Mouse (Mus musculus): ENCODE results near the gene Efl1.

The Efl1 gene

GRCm38 (mm10) chr7:82648353-82649080 is at the start of gene Efl1, which contains the start of gene Saxo2:
Gene Efl1 (plus strand): TSS chr7:82648614.
Gene Saxo2 (minus strand): TSS chr7:82648528.
- DNase-seq (ENCODE audit: low spot score): peak; percentile 92

DNA sequence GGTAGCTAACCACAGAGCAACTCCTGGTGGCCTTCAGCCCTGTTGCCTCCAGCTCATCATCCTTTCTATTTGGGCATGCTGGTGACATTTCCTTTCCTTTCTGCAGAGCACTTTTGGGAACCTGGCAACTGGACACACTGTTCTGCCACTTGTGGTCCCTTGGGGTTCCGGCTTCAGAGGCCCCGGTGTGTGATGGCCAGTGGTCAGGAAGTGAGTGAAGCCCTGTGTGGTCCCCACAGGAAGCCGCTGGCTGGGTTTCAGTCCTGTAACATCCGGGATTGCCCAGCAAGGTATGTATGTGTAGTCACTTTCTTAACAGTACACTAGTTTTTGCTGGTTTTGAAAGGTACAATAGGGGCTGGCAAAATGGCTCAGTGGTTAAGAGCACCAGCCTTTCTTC is 46.4 kb upstream of the Efl1 start:
- no peak for DNase-seq (ENCODE audit: low spot score)

DNA sequence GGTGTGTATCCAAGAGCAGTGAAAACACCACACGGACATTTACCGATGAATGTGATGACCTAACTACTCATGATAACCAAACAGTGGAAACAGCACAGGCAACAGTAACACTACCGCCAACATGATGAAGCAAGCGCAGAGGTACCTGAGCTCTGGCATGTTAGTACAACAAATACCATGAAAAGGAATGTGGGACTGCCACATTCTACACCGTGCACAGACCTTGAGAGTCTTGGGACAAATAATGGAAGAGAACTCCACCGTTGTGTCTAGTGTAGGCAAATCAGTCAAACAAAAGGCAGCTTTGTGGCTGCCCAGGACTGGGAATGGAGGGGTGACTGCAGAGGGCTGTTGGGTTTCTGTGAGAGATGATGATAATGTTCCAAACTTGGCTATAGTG is 43.0 kb upstream of the Efl1 start:
- DNase-seq (ENCODE audit: low spot score): no peak

DNA sequence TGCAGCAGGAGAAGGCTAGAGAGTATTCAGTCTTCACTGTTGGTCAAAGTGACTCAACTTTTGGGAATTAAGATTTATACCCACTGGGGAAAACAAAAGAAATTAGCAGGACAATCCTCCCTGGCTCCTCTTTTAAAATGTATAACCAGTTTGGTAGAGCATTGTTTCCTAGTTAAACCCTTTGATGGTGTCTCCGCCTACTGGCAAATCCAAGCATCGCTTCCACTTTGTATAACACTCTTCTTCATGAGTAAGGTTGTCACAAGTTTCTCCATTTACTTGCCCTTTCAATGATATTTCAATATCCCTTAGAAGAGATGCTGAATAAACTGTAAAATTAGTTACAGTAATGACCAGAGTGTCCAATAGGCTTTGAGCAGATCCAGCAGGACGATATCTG is 38.8 kb upstream of the Efl1 start:
- DNase-seq (ENCODE audit: low spot score): no peak

DNA sequence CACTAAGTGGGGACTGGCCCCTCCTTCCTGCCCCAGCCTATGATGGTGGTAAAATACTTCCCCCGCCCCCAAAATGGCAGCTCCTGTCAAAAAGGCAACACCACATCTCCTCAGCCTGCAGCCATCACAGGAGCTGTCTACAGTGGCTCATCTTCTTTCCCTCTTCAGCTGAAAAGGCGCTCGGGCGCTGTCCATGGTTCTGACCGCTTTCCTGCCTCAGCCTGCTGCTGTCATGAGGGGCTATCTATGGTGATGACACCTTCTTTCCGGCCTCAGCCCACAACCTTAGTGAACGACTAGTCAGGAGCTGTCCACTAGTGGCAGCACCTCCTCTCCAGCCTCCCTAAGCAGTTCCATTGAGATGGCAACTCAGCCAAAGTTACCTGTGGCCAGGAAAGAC is 23.1 kb upstream of the Efl1 start:
- DNase-seq (ENCODE audit: low spot score): peak; percentile 68

DNA sequence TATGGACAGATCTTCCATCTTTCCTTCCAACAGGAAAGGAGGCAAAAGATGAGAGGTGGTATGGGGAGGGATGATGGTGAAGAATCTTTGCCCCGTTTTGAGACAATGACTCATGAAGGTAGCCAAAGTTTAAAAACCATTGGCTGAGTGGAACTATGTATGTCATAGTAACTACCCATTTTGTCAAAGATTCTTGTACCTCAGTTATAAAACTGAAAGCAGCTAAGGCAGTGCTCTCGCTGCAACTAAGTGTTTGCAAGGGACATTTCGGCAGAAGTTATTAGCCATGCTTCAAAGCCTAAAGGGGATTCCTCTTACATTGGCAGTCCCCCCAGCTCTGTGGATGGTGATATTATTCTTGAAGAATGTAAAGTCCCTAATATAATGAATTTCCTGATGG is 1.2 kb upstream of the Efl1 start:
- no peak for DNase-seq (ENCODE audit: low spot score)

DNA sequence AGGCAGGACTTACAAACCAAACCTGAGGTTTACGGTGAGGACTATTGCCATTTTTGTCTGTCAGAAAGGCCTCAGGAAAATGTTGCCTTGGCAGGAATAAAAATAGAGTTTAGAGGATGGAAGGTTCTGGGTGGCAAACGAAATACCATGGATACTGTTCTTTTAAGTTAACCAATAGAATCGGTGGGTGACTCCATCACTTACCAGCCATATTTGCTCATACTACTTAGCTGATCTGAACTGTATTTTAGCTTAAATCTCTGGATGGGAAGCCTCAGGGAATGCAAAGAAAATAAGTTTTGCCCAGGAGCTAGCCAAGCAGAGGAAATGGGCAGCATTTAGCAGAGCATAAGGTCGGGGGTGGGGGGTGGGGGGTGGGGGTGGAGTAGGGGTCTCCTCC is 505 bp upstream of the Efl1 start:
- DNase-seq (ENCODE audit: low spot score): no peak

DNA sequence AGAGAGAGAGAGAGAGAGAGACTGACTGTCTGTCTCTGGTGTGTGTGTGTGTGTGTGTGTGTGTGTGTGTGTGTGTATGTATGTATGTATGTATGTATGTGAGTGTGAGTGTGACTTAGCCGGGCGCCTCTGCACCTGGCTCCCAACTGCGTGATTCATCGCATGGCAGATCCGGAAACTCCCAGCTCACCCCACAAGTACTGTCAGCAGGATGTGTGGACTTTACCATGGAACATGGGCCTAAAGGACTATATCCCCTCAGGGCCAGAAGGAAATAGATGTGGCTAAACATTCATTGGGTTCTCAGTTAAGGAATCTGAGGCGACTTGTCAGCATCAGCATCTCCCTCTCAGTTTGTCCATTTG is 649 bp downstream of the Efl1 start:
- DNase-seq (ENCODE audit: low spot score): no peak

DNA sequence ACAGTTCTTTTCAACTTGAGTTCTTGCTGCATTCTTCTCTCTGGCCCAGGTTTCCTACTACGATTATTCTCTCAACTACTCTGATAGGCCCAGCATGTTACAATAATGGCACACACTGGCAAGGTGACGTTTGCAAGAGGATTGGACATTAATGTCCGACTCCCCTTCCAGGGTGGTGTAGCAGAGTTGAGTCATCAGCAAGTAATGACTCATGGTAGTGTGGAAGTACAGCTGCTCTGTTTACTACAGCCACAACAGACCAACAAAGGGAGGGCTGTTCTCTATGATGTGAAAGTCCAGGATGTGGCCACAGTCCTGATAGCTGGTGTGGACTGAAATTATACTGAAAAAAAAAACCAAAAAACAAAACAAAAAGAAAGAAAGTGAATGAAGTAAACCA is 16.2 kb downstream of the Efl1 start:
- DNase-seq (ENCODE audit: low spot score): no peak

DNA sequence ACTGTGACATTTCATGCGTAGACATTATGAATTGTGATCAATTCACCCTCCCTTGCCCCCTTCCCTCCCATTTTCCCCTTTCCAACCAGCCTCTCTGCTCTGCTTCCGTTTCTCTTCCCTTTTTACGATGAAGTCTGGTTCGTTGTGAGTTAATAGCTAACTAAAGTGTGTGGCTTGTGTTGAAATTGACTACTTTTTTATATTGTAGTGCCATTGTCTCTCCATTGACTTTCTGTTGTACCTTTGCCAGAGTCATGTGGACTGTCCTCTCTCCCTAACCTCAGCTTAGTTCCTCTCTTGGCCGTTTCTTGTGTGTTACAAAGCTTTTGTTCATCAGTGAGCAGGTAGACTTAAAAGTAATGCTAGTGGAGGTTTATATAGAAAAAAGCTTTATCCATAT is 27.6 kb downstream of the Efl1 start:
- DNase-seq (ENCODE audit: low spot score): no peak

GRCm38 (mm10) chr7:82676834-82677233 is 28.4 kb downstream of the Efl1 start:
- no peak for DNase-seq (ENCODE audit: low spot score)

DNA sequence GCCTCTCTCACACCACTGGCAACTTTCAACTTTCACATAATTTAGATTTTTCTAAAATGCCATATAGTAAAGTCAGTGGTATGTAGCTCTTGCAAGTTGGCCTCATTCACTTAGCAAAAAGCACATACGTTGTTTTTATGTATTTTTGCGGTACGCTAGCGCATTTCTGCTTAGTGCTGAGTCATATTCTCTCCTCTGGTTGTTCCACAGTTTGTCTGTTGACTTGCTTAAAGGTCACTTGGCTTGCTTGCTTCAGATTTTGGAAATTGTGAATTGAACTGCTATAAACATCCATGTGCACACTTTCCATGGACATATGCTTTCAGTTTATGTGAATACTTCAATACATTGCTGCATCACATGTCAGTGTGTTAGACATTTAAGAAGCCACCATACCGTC is 31.5 kb downstream of the Efl1 start:
- DNase-seq (ENCODE audit: low spot score): no peak

DNA sequence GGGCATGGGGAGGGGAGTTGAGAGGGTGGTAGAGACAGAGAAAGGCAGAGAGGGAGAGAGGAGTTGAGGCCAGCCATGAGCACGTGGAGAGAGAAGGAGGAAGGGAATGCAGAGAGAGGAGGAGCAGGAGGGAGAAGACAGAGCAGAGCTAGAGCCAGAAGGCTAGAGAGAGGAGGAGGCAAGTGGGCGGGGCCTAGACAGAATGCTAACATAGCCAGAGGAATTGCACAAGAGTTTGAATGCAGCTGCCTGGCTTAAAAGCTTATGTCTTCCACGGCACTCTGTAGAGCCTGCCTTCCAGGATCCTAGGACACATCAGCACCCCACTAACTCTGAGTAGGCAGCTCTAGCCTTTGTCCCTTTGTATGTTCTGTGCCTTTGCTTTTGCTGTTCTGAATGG is 40.3 kb downstream of the Efl1 start:
- peak; percentile 26 for DNase-seq (ENCODE audit: low spot score)

GRCm38 (mm10) chr7:82691021-82691738 is 42.8 kb downstream of the Efl1 start:
- no peak for DNase-seq (ENCODE audit: low spot score)

DNA sequence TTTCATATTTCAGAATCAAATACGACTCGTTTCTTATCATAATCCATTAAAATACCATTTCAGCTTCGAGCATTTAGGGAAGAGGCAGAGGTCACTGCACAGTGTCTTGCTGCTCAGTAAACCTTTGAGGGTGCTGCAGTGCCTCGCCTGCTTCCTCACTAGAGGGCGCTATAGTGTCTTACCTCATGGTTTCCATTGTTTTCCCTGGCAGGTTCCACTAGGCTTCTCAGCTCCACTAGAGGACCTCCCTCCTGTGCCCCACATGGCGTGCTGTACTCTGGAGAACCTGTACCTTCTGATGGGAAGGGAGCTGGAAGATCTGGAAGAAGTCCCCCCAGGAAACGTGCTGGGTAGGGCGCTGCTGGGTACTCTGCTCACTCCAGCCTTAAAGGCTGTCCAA is 49.3 kb downstream of the Efl1 start:
- DNase-seq (ENCODE audit: low spot score): no peak

DNA sequence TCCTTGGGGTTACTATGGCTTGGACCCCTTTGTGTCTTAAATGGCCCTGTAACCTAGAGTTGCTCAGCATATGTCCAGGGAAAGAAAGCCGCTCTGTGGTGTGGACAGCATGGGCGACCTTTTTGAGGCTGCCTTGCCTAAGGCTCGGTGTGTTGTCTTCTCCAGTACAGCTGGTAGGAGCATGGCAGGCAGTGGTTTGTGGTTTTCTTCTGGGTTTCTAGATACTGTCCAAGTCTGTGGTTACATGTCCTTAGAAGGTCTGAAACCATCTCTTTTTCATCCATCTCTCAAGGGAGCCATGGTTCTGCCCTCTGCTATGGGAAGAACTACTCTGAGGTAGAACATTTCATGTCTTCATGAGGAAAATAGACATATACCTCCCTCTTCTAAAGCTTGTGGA is 50.6 kb downstream of the Efl1 start:
- no peak for DNase-seq (ENCODE audit: low spot score)

DNA sequence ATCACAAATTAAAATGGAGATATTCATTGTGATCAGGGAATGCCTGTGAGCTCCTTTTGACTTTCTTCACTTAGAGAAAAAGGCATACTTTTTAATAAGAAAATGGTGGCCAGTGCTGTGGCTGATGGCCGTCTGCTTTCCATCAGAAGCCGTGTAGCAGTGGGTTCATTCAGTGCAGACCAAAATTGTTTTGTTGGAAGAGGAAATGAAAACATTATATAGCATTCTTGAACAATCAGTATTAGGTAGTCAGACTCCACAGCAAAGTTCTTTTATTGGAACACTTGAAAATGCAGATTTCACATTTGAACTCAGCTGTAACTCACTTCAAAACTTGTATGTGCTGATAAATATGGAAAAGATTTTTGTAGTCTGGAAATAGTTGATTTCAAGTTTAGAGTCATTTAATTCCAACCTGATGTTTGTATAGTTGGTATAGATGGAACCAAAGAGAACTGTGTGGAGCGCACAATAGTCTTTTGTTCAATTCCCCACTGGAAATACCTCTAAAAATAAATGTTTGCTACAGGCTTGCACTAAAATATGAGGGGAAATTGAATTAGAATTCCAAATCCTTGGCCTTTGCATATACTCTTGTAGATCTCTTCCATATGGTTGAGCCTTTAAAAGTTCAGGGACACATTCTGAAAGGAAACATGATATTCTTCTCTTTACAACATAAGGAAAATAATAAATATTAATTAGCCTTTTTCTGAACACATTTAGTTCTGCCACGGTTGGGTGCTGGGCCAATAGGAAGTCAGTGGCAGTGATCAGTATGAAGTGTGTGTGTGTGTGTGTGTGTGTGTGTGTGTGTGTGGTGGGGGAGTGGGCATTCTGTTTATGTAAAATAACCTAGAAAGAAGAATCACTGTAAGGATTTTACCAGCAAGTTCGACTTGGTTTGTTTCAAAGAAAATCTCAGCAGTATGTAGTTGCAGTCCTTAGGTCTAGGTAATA is 54.2 kb downstream of the Efl1 start:
- DNase-seq (ENCODE audit: low spot score): no peak

- DNase-seq (ENCODE audit: low spot score): no peak
These were observed 60.8 kb downstream of the Efl1 start for GRCm38 (mm10) chr7:82709172-82709571.

DNA sequence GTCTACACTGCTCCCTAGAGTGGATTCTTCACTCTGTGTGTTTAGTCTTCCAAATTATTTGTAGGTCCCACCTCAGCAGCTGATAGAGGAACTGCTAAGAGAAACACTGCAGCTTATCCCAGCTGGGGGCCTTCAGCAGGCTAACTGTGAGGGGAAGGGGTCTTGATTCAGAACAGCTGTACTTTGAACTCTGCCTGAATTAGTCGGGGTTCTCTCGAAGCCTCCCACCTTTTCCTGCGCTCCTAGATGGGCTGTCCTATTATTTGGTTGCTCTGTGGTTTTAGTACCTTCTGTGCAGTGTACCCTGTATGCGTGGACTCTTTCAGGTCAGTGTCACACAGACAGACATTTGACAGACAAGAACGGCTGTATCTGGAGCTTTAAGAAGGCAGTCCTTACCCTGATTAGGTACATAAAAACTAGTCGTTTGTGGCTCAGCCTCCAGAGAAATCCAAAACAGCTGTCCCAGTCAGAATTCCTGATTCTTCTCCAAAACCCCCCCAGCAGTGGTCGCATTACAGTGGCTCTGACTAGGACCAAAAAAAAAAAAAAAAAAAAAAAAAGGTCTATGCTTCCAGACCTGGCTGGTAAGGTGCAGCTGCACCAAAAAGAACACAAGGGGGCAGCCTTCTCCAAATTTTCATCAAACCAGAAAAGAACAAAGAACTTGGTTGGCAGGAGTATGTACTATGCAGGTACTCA is 66.9 kb downstream of the Efl1 start:
- DNase-seq (ENCODE audit: low spot score): no peak

- DNase-seq (ENCODE audit: low spot score): no peak
These were observed 67.6 kb downstream of the Efl1 start for GRCm38 (mm10) chr7:82715912-82716601.

DNA sequence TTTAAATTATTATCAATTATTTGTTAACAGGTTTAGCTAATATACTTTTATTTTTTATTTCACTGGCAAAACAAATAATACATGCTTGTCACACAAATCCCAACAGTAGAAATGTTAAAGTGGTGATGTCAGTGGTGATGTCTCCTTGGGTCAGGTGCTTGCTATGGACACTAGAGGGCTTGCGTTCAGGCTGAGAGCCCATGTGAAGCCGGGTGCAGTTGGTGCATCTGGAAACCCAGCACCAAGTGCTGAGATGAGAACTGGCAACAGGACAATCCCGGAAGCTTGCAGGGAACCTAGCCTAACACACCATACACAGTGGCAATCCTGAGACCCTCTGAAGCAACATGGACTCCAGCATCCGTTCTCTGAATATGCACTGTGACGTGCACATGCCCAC is 70.9 kb downstream of the Efl1 start:
- no peak for DNase-seq (ENCODE audit: low spot score)
